Mouse (Mus musculus) thymus, postnatal 0 days (tissue): Measurements from ENCODE around the gene Esrrb. TPM values are rescaled to one million over a fixed set of nuclear protein-coding genes. Genes with fewer than 3 reads are reported as not detected.

Source experiments
- DNase-seq: peaks from one replicate; pipeline ENCODE4 v3.0.0-alpha.2; 2015; ENCODE audit warnings: low spot score
- polyA plus RNA-seq: library from polyadenylated mRNA; unstranded; fragments of >200 nt; fragmentation: Nextera tagmentation; extraction: Ambion mirVana; gene quantifications from 2 replicates; pipeline ENCODE4 v1.2.1, GENCODE M21; 2015

Esrrb gene
- polyA plus RNA-seq, 1 experiment from 2014 or later: 0.03 TPM

DNA sequence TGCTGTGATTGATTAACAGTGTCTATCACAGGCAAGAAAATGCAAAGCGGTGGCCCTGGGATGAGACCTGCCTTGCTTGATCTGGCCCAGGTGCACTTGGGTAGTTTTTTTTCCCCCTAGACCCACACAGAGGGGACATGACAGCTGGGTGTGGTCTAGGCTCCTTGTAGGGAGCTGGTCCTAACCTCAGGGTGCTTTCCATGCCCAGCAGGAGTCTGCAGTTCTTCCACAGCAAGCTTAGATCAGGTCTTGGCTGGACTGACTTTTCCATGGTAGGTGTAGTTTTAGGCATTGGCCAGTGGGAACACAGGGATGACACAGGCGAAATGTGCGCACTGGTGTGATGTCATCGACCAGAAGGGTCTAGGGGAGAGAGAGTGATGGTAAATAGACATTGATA lies 136.2 kb downstream of the Esrrb start:
- no peak for DNase-seq

GRCm38 (mm10) chr12:86498765-86499164 lies 137.8 kb downstream of the Esrrb start:
- no peak for DNase-seq

DNA sequence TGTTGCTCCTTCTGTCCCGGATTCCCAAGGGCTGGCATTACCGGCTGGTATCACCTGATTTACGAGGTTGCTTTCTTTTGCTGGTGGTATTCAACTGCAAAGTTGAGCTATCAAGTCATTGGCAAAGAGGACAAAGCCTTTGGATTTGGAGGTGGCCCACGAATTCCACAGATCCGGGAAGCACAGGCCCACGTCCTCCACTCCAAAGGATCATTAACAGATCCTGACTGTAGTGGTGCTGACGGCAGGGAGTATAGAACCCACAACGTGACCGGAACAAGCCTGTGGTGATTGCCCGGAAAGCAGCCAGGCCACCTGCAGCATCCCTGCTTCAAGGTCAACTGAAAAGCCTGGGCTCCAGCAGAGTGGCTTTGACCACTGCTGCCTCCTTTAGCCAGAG lies 140.8 kb downstream of the Esrrb start:
- no peak for DNase-seq

DNA sequence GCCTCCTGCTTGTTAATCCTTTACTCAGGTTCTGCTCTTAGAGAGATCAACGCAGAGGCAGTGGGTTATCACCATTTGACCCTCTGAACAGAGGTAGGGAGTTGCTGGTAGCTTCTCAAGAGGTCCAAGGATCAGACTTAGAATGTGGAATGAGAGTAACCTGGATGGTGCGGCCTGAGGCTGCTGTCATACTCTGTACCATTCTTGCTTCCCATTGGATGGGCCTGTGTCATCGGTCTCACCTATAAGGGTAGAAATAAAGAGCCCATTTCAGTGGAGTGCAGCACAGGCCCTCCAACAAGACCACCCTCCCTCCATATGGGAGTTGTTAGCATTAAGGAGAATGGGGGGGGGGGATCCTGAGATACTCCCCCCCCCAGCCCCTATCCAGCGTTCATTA lies 143.0 kb downstream of the Esrrb start:
- no peak for DNase-seq

GRCm38 (mm10) chr12:86504321-86504720 lies 143.4 kb downstream of the Esrrb start:
- no peak for DNase-seq

DNA sequence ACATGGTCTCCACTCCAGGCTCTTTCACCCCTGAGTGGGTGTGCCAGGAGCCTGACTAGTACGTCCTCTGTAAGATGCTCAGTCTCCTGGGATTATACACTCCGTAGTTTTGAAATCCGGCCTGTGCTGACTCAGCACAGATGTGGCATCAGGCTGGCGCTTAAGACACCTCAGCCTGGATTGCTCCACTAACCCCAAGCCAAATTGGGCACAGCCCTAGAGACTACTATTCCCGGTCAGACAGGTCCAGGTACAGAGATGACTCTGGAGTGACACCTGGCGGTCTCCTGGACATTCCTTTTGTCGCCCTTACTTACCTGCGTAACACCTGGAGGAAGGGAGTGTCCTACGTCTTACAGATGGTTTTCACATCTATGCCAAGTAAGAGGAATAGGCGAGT lies 146.8 kb downstream of the Esrrb start:
- no peak for DNase-seq

- no peak for DNase-seq
Measured at GRCm38 (mm10) chr12:86508313-86508988, 147.5 kb downstream of the Esrrb start.

DNA sequence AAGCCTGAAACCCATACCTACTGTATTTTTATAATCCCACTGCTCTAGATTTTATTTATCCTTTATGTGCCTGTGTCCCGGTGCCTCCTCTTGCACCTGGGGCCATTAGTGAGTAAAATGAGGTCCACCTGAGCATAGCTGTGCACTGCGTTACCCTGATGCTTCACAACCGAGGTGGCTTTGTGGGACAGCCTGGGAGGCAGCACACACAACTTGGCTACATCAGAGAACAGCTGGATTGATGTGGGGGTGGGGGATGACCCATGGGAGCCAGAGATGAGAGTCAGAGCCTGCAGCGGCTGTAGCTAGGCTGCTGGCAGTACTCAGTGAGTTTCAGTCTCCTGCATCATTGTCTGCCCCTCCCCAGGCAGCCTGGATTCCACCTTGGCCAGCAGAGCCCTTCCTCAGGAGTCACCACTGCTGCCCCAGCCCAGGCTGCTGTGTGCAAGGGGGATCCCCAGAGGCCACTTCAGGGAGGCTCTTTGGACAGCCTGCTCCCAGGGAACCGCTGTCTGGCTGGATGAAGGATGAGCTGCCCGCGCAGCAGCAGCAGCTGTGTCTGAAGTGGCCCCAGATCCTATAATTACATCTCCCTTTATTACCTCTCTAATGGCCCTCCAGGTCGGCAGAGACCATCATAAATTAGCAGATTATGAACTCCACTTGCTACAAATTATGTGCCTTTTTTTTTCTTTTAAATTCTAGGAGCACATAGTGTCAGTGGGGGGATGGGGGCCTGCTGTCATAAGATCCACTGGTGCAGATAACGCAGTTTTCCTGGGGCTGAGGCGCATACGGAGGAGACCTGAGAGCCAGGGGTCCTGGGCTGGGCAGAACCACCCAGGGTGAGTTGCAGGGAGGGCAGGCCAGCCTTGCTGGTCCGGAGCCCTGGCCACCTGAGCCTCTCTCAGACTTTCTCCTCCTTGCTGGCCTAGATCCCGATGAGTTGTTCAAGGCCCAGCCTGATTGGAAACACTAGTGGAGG lies 148.7 kb downstream of the Esrrb start:
- no peak for DNase-seq

- DNase-seq: no peak
Measured at GRCm38 (mm10) chr12:86512335-86512734, 151.4 kb downstream of the Esrrb start.

- no peak for DNase-seq
Measured at GRCm38 (mm10) chr12:86513596-86513995, 152.7 kb downstream of the Esrrb start.

DNA sequence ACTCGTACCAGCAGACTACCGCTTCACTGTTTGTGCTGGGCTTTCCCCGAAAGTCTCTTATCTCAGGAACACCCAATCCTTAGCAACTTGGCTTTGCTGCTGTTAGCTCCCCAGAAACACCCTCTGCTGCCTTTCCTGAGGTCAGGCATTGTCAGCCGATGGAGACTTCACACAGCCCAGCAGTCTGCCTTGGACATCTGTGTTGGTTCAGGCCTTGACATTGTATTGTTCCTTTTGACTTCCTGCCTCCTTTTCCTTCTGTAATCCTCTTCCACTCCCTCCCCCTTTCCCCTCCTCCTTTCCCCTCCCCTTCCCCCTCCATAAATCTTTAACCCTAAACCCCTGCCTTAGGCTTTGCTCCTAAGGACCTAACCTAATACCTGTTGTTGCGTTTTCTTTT lies 155.7 kb downstream of the Esrrb start:
- DNase-seq: no peak

GRCm38 (mm10) chr12:86517721-86518120 lies 156.8 kb downstream of the Esrrb start:
- DNase-seq: no peak

- DNase-seq: no peak
Measured at GRCm38 (mm10) chr12:86518746-86519145, 157.8 kb downstream of the Esrrb start.

DNA sequence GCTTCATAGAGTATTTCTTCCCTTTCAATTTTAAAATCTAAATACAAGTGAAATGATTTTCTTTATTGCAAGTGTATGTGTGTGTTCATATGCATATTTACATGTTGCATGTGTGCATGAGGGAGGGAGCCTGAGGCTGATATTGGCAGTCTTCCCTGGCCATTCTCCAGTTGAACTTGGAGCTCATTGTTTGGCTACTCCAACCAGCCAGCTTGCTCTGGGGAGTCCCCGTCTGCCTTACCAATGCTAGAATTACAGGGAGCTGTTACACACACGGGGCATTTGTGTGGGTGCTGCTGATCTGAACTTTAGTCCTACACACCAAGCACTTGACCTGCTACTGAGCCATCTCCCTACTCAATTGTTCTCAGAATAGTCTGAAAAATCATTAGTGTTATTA lies 173.4 kb downstream of the Esrrb start:
- no peak for DNase-seq

GRCm38 (mm10) chr12:86537799-86538198 lies 176.9 kb downstream of the Esrrb start:
- no peak for DNase-seq

DNA sequence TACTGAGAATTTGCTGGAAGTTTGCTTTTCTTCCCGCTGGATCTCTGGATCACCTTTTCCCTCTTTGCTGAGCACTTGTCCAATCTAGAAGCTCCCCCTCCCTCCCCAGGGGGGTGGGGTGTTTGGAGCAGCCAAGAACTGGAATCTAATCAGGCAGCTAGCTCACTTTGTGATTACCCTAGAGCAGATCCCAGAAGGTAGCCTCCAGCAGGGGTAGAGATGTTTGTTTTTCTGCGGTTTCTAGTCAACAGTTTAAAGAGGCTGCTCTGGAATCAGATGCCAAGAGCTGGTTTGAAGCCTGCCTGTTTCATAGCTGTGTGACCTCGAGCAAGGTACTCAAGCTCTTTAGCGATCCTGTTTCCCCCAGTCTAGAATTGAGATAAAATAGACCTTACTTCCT lies 177.8 kb downstream of the Esrrb start:
- DNase-seq: no peak

- no peak for DNase-seq
Measured at GRCm38 (mm10) chr12:86539511-86539910, 178.6 kb downstream of the Esrrb start.

GRCm38 (mm10) chr12:86547808-86548207 lies 186.9 kb downstream of the Esrrb start:
- no peak for DNase-seq

- no peak for DNase-seq
Measured at GRCm38 (mm10) chr12:86553037-86553436, 192.1 kb downstream of the Esrrb start.

GRCm38 (mm10) chr12:86556796-86557517 lies 196.0 kb downstream of the Esrrb start:
- no peak for DNase-seq

DNA sequence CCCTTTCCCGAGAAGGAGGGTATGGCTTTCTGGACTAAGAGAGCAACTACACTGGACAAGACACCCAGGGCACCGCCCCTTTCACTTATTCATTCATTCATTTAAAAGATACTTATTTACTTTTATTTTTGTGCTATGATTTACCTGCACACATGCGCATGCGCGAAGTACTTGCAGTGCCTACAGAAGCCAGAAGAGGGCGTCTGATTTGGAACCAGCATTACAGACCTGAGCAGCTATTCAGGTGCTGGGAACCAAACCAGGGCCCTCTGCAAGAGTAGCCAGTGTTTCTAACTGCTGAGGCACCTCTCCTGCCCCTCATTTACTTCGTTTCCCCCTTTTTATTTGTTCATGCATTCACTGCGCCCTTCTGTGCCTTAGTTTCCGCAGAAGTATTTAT lies 198.0 kb downstream of the Esrrb start:
- DNase-seq: no peak

GRCm38 (mm10) chr12:86562705-86563104 lies 201.8 kb downstream of the Esrrb start:
- DNase-seq: no peak
